Mouse (Mus musculus) layer of hippocampus, adult 9-11 months (tissue): ENCODE measurements at regions not wholly inside any gene's neighbourhood (a gene's known extent, or its start where the extent isn't known, plus 50 kb on each side); places are given as distances from the start of the nearest gene placed in this dataset.
A peak's percentile ranks its signal among the peaks of the same experiment; 100 is the strongest.

Experiments
- DNase-seq: peaks from one replicate; pipeline ENCODE4 v3.0.0; 2022

DNA sequence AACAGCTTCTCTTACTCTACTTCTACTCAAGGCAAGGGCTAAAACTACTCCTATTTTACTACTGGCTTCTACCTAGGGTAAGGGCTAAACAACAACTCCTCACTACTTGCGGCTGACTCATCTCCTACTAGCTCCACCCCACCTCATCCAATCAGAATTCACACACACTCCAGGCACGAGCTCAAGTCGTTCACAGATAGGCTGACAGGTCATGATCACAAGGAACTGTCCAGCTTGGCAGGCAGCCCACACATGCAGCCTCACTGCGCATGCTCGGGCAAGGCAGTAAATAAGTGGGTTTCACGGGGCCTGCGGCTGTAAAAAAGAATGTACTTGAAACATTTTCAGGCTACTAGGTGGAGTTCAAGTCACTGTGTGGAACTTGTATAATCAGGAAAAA, 197.6 kb downstream of the Ccdc50 start:
- no peak for DNase-seq

DNA sequence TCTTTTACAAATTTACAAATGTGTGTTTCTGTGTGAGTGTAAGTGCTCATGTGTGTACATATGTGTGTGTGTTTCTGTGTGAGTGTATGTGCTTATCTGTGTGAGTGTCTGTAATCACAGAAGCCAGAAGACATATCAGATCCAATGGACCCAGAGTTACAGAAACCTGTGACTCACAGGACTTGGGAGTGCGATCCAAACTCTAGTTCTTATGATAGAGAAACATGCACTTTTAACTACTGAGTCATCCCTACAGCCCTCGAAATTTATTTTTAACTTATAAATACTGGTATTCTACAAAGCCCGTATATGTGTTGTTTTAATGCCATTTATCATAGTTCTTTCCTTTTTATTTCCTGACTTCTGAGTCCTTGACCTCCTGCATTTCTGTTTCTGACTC, 220.7 kb downstream of the Ccdc50 start:
- no peak for DNase-seq

GRCm38 (mm10) chr16:27641306-27641705, 252.6 kb downstream of the Ccdc50 start:
- DNase-seq = no peak

- DNase-seq = no peak
Measured at GRCm38 (mm10) chr16:27678275-27678674, 289.6 kb downstream of the Ccdc50 start.

- peak; percentile 38 for DNase-seq
Measured at GRCm38 (mm10) chr16:27682926-27683325, 294.3 kb downstream of the Ccdc50 start.

GRCm38 (mm10) chr16:27683826-27684225, 295.2 kb downstream of the Ccdc50 start:
- no peak for DNase-seq

DNA sequence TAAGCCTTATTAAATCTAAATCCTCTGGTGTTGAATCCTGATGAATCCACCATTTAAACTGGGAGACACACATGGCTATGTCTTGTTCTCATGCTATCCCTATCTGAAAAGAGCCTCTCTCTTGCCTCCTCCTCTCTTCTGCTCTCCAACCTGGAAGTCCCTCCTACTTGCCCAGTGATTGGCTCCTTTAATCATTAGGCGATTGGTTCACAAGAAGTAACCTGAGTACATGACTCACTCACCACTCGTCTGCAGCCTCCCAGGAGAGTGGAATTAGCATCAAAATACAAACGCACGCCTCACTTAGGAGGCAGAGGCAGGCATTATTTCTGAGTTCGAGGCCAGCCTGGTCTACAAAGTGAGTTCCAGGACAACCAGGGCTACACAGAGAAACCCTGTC, 321.3 kb downstream of the Ccdc50 start:
- DNase-seq = no peak

- DNase-seq = no peak
Measured at GRCm38 (mm10) chr16:27723445-27723844, 334.8 kb downstream of the Ccdc50 start.
